8 mouse cellular contexts compared by ENCODE assay signal in genomic region chr19:14890241-14891089, GRCm38 (mm10).
DNase-seq lines count a peak whose midpoint lies in the region; ATAC-seq lines count a peak whose summit lies in the region.

No protein-coding gene starts in this region.

- H3K9me3 ChIP-seq in hindbrain, embryonic 12.5 days (replicated peaks) = no peaks in the 10 kb centered on the region
- H3K9me3 ChIP-seq in midbrain, embryonic 11.5 days (ENCODE audit: control insufficient read depth, low read length) = no peaks in the 10 kb centered on the region
- no peaks in the 10 kb centered on the region for H3K9me3 ChIP-seq in stomach, embryonic 16.5 days (replicated peaks; ENCODE audit: control insufficient read depth, low read length)

- peak; percentile 95 for ATAC-seq in hindbrain, embryonic 12.5 days (ENCODE audit: low FRiP score)
- peak; percentile 91 for ATAC-seq in midbrain, embryonic 11.5 days (ENCODE audit: low FRiP score)
- peak; percentile 78 for ATAC-seq in stomach, embryonic 16.5 days (ENCODE audit: insufficient read depth, low FRiP score)
- ATAC-seq in CD4-positive, CD25-positive, alpha-beta regulatory T cell, adult 4 months = no peak

- H3K4me3 ChIP-seq in hindbrain, embryonic 12.5 days = peak overlapping the region; percentile 20
- H3K4me3 ChIP-seq in midbrain, embryonic 11.5 days (ENCODE audit: low read depth, low read length) = peak overlapping the region; percentile 17
- H3K4me3 ChIP-seq in stomach, embryonic 16.5 days (replicated peaks; ENCODE audit: low read length) = peak overlapping the region; percentile 32

- WGBS in hindbrain, embryonic 12.5 days = under 1% methylated on average over 21 of the region's 21 CpGs
- WGBS in midbrain, embryonic 11.5 days = 2% methylated on average over 21 of the region's 21 CpGs
- 11% methylated on average over 21 of the region's 21 CpGs for WGBS in stomach, embryonic 16.5 days

- no peaks in the 10 kb centered on the region for H3K36me3 ChIP-seq in hindbrain, embryonic 12.5 days
- H3K36me3 ChIP-seq in midbrain, embryonic 11.5 days (ENCODE audit: control insufficient read depth, insufficient read depth, low read length) = no peaks in the 10 kb centered on the region
- no peaks in the 10 kb centered on the region for H3K36me3 ChIP-seq in stomach, embryonic 16.5 days (ENCODE audit: control insufficient read depth, insufficient read depth, low read length)

- H3K9ac ChIP-seq in hindbrain, embryonic 12.5 days = no peak overlapping the region; the same call in 1 of the 2 replicates
- H3K9ac ChIP-seq in midbrain, embryonic 11.5 days (ENCODE audit: low read length) = peak overlapping the region; percentile 39; the same call in 1 of the 2 replicates
- no peak overlapping the region for H3K9ac ChIP-seq in stomach, embryonic 16.5 days (ENCODE audit: low read length)

- DNase-seq in urinary bladder, postnatal 14 days (ENCODE audit: low spot score) = peak; percentile 43
- DNase-seq in urinary bladder, postnatal 36 days (ENCODE audit: low spot score in 2 of 2) = no peak
- DNase-seq in embryo, embryonic 9.5 days (ENCODE audit: extremely low spot score) = peak; percentile 79
- peak; percentile 37 to 65 for DNase-seq in layer of hippocampus, postnatal 10 days (ENCODE audit: low spot score in 2 of 2)
- peak; percentile 97 for DNase-seq in midbrain, embryonic 11.5 days (ENCODE audit: low spot score, missing footprints)

- H3K27ac ChIP-seq in hindbrain, embryonic 12.5 days = peak overlapping the region; percentile 82
- peak overlapping the region; percentile 84 for H3K27ac ChIP-seq in midbrain, embryonic 11.5 days (ENCODE audit: low read depth, low read length)
- H3K27ac ChIP-seq in stomach, embryonic 16.5 days (ENCODE audit: low read length) = no peak overlapping the region

- H3K27me3 ChIP-seq in hindbrain, embryonic 12.5 days = peaks cover 15% of the 10 kb centered on the region
- H3K27me3 ChIP-seq in midbrain, embryonic 11.5 days (ENCODE audit: control insufficient read depth, insufficient read depth, low read length) = peaks cover 2% of the 10 kb centered on the region; the same call in 1 of the 2 replicates
- H3K27me3 ChIP-seq in stomach, embryonic 16.5 days (ENCODE audit: control insufficient read depth, insufficient read depth, low read length) = peaks cover 7% of the 10 kb centered on the region

- peaks cover 37% of the 10 kb centered on the region for H3K4me1 ChIP-seq in hindbrain, embryonic 12.5 days
- peaks cover 36% of the 10 kb centered on the region for H3K4me1 ChIP-seq in midbrain, embryonic 11.5 days (ENCODE audit: control insufficient read depth, insufficient read depth, low read length)
- peaks cover 13% of the 10 kb centered on the region for H3K4me1 ChIP-seq in stomach, embryonic 16.5 days (ENCODE audit: control insufficient read depth, insufficient read depth, low read length)

- H3K4me2 ChIP-seq in hindbrain, embryonic 12.5 days (replicated peaks) = peak overlapping the region; percentile 48
- H3K4me2 ChIP-seq in midbrain, embryonic 11.5 days = peak overlapping the region; percentile 43
- H3K4me2 ChIP-seq in stomach, embryonic 16.5 days (ENCODE audit: low read depth, low read length) = peak overlapping the region; percentile 55

Comparison
In these comparisons a context has a peak if more than half of its experiments do, and no peak if none do; other contexts are left out.
1. DNase-seq: peak in urinary bladder, postnatal 14 days (single experiment), embryo, embryonic 9.5 days (single experiment), layer of hippocampus, postnatal 10 days (2 of 2) and midbrain, embryonic 11.5 days (single experiment); none in urinary bladder, postnatal 36 days (0 of 2).
2. Peak in every context shown above with its lines, with median percentiles within 50 percentile points of each other: H3K4me2 ChIP-seq and H3K4me3 ChIP-seq.